Mouse (Mus musculus) lung, adult 2 months (tissue): ENCODE results near the gene Tmem159.

ENCODE experiments used
- CTCF ChIP-seq: fragments of 200-500 bp; IDR thresholded peaks from 2 replicates; pipeline ENCODE4 v1.5.1; 2011; ENCODE audit warnings: mild to moderate bottlenecking, low read length, control low read depth; ENCODE audit not compliant: insufficient read depth
- POLR2A ChIP-seq: fragments of 200-500 bp; IDR thresholded peaks from 2 replicates; pipeline ENCODE4 v1.6.1; 2011; ENCODE audit warnings: low read depth, mild to moderate bottlenecking, control low read depth, low read length, borderline replicate concordance; ENCODE audit errors: extremely low read depth

DNA sequence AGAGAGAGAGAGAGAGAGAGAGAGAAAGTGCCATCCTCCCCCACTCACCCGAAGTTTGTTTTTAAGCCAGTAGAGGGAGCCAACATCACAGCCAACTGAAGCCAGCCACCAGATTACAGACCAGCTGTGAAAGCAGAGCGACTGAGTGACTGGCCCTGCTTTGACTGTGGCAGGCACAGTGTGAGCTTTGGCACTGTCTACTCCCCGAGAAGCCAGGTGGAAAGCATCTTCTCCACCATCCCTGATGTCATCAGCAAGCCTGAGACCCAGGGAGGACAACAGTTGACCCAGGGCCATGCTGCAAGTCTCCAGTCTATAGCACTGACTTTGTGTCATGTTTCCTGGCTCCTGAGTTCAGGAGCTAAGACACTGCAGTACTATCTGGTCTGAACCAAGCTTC, 22.7 kb downstream of the Tmem159 start:
- peak; percentile 80 for TF ChIP-seq CTCF
- TF ChIP-seq POLR2A: no peak
